Mouse (Mus musculus) activated CD4-positive, CD25-positive, alpha-beta regulatory T cell, adult 9 weeks (primary cell): Measurements from ENCODE around the gene Lpcat4. TPM values are rescaled to one million over a fixed set of nuclear protein-coding genes. Genes with fewer than 3 reads are reported as not detected.

Experiments used
- polyA plus RNA-seq: library from polyadenylated mRNA; unstranded; fragments of 100-300 nt; shearing (Covaris generic); gene quantifications from one replicate; pipeline ENCODE4 v1.2.1, GENCODE M21; 2017

Gene Lpcat4
- polyA plus RNA-seq = 70.5 TPM

DNA sequence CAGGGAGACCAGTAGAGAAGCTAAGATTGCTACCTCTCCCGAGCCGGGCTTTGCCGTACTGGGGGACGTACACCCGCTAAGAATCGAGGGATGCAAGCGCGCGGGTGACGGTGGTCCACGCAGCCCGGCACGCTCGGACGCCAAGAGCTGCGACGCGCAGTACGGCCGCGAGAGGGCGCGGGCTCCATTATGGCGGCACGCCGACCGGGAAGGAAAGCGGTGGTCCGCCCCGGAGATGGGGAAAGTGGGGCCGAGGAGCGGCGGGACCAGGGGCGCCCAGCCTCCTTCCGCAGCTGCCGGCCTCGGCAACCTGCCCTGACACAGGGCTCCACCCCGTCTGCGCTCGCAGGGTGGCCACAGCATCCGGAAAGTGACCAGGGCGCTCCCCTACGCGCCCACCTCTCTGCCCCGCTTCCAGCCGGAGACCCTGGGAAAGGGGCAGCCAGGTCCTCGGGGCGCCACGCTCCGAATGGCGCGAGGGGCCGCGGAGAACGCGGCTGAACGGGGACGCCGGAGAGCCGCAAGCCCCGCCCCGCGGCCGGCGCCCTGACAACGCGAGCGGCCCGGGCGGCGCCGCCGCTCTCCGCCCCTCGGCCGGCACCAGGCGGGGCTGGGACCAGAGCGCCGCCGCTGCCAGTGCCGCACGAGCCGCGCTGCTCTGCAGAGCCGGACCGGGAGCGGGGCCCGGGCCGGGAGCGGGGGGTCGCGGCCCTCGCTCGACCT is at the start of gene Lpcat4:
Gene Lpcat4 (plus strand): TSS at position 257 of the 723 bp plus-strand sequence.

DNA sequence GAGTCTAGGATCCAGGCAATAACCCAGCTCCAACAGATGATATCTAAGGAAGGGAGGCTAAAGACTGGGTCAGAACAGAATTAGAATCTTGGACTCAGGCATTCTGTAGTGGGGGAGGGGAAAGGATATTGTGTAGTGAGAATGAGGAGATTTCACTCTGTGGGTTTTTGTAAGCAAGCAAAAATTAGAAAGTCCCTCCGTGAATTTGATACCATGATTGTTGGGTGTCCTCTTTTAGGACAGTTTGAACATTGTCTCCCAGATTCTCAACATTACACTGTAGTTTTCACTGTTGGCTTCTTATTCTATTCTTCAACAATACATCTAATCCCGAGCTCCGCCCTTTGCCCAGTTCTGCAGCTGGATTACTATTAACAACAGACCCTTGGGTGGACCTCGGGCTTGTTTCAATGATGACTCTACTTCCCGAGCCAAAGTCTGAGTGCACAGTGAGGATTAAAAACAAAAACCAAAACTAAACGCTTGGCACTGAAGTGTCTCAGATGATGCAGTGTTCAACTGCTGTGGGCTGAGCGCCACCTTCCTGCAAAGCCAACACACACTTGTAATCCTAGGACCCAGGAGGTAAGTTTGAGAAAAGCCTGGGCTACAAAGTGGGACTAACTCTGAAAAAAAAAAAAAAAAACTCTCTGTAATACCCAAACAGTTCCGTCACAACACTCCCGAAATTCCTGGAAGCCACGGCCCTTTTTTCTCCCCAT is 20.1 kb downstream of the Lpcat4 start, which contains the start of gene Nutm1:
Gene Nutm1 (minus strand): TSS at position 51 of the 722 bp plus-strand sequence.

DNA sequence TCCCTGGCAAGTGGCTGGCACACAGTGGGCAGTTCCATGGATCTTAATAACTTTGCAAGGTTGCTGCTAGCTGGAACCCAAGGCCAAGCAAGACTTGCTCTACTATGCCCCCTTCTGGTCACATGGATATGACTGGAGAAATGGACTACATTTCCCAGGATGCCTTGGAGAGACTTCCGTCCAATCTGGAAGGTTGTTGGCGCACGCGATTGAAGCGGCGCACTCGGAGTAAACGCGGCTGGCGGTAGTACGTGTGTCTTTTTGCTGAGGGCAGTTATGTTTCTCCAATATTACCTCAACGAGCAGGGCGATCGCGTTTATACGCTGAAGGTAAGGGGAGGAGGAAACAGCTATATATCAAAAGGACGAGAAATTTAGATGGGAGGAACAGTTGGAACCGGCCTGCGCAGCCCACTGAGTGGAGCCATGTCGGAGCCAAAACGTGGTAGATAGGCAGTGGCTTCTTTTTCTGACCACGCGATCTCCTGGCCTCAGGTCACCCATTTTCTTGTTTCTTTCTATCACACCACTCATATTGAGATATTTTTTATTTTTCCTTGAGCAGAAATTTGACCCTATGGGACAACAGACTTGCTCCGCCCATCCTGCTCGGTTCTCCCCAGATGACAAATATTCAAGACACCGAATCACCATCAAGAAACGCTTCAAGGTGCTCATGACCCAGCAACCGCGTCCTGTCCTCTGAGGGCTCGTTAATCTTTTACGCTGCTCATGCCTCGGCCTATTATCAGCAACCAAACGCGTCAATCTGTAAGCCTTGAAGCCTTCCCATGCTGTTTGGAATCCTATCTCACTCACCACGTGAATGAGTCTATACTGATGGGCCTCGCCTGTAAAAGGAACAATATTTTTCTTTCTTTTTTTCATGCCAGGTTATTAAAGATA is 22.7 kb downstream of the Lpcat4 start, which contains the start of gene Nop10:
Gene Nop10 (plus strand): TSS at position 179 of the 906 bp plus-strand sequence.

DNA sequence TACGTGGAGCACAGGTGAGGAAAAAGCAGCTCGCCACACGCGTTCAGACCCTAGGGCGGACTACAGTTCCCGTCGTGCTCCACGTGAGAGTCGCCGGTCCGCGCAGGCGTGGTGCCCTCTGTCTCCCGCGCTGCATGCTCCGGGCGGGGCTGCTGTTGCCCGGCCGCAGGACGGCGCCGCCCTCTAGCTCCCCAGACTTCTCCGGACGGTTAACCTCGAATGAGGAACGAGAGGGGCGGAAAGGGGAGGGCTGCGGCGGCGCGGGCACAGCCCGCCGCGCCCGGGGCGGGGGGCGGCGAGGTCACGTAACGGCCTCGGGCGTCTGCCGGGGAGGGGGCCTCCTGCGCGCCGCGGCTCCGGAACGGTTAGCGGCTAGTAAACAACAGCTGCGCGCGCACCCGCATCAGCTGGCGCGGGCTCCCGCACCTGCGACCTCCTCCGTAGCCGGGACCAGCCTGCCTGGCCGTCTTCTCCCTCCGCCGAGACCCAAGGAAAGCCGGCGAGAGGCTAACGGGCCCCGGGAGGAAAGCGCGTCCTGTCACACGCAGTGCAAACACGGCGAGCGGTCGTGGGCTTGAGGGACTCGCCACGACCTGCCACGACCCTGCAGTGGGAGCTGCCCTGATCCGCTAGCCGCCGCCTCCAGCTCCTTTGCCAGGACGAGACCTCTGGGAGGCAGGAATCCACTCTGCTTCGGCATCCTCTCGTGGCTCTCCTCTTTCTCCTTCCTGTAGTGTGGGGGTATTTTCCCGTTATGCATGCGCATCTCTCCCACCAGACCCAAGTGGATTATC is 26.4 kb downstream of the Lpcat4 start, which contains the start of gene Slc12a6:
Gene Slc12a6 (plus strand): TSS at position 378 of the 794 bp plus-strand sequence.

DNA sequence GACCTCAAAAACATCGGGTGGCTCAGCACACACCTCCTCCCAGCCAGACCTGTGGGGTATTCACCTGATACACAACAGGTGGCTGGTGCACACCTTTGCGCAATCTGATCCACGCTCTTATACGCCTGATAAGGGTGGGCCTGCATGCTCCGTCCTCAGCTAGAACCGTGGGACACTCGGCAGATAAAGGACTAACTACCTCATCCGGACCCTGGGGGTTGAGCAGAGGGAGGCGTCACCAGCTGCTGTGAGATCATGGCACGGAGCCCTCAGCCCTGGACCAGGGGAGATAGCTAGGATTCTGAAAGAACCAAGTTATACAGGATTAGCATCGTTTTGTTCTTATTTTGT is 26.9 kb downstream of the Lpcat4 start, which contains the start of gene Gm21985:
Gene Gm21985 (plus strand): TSS at position 73 of the 351 bp plus-strand sequence.

Other genes with a start within 250 kb of the Lpcat4 start
- not detected for gene Olfr1309, start 249.2 kb upstream of the Lpcat4 start, polyA plus RNA-seq
- gene Olfr1310, start 226.8 kb upstream of the Lpcat4 start, polyA plus RNA-seq = not detected
- not detected for gene Olfr1311, start 215.1 kb upstream of the Lpcat4 start, polyA plus RNA-seq
- gene Olfr1312, start 189.2 kb upstream of the Lpcat4 start, polyA plus RNA-seq = not detected
- not detected for gene Olfr1313, start 161.6 kb upstream of the Lpcat4 start, polyA plus RNA-seq
- gene Olfr1314, start 142.7 kb upstream of the Lpcat4 start, polyA plus RNA-seq = not detected
- not detected for gene Olfr1315-ps1, start 124.0 kb upstream of the Lpcat4 start, polyA plus RNA-seq
- not detected for gene Olfr1316, start 104.5 kb upstream of the Lpcat4 start, polyA plus RNA-seq
- not detected for gene Olfr1317, start 99.1 kb upstream of the Lpcat4 start, polyA plus RNA-seq
- not detected for gene Olfr1318, start 85.3 kb upstream of the Lpcat4 start, polyA plus RNA-seq
- gene Nutm1, start 19.8 kb downstream of the Lpcat4 start, polyA plus RNA-seq = not detected
- gene Nop10, start 22.5 kb downstream of the Lpcat4 start, polyA plus RNA-seq = 148 TPM
- gene Slc12a6, start 26.4 kb downstream of the Lpcat4 start, polyA plus RNA-seq = 109 TPM
- not detected for gene Gm21985, start 26.8 kb downstream of the Lpcat4 start, polyA plus RNA-seq
- 87.5 TPM for gene Emc4, start 128.6 kb downstream of the Lpcat4 start, polyA plus RNA-seq
- 21.7 TPM for gene Katnbl1, start 139.7 kb downstream of the Lpcat4 start, polyA plus RNA-seq
- 20.9 TPM for gene Emc7, start 215.5 kb downstream of the Lpcat4 start, polyA plus RNA-seq
- gene Chrm5, start 241.3 kb downstream of the Lpcat4 start, polyA plus RNA-seq = not detected